Mouse (Mus musculus) monocyte, adult 5-6 weeks (primary cell): ENCODE measurements around the gene Kdm5a. TPM values are rescaled to one million over a fixed set of nuclear protein-coding genes. Genes with fewer than 3 reads are reported as not detected.
A peak's percentile ranks its signal among the peaks of the same experiment; 100 is the strongest.

Experiments used
- ATAC-seq: fragments of 153-309, 156-312 bp; replicated peaks from 2 replicates; pipeline ENCODE4 v1.8.0; 2017; ENCODE audit warnings: mild to moderate bottlenecking; ENCODE audit not compliant: low TSS enrichment, insufficient number of reproducible peaks, severe bottlenecking, poor library complexity, low FRiP score
- total RNA-seq: library from RNA; stranded (forward); fragments of 200-1000, 200-491, 200-594 nt; gene quantifications from 3 replicates; pipeline ENCODE4 v1.2.3, GENCODE M21; 2017

Gene Kdm5a
- total RNA-seq, 1 experiment from 2014 or later = 256 TPM

GRCm38 (mm10) chr6:120466609-120467329 lies 102.8 kb downstream of the Kdm5a start:
- peak; percentile 24 for ATAC-seq

GRCm38 (mm10) chr6:120468259-120468658 lies 104.3 kb downstream of the Kdm5a start:
- no peak for ATAC-seq

DNA sequence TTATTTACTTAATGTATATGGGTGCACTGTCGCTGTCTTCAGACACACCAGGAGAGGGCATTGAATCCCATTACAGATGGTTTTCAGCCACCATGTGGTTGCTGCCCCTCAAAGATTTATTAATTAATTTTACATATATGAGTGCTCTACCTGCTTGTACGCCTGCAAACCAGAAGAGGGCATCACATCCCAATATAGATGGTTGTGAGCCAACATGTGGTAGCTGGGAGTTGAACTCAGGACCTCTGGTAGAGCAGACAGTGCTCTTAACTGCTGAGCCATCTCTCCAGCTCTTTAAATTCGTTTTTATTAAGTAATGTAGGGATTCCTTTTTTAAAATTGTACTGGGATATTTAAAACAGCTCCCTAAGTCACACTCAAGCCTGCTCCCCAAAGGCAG lies 105.3 kb downstream of the Kdm5a start:
- ATAC-seq = no peak

DNA sequence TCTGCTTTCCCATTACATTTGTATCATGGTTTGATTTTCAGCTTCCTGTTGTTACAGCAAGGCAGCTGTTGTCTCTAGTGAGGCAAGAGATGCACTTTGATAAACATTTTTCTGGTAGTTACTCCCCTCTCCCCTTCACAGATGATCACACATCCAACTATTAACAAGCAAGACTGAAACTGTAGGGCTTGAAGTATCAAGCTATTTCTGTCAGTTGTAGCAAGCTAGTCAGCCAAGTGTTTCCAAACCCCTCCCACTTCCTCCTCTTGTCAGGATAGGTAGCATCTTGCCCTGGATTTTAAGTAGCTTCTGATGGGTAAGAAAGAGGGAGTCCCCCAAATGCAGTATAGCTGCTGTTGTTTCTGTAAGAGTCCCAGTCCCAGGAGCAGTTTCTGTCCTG lies 105.8 kb downstream of the Kdm5a start:
- ATAC-seq = 0 out of 2 replicates have a peak, but pooled peaks have one; percentile 1

- peak; percentile 41 for ATAC-seq
Observed at GRCm38 (mm10) chr6:120470666-120471065, 106.7 kb downstream of the Kdm5a start.

GRCm38 (mm10) chr6:120471991-120472441 lies 108.1 kb downstream of the Kdm5a start:
- peak; percentile 46 for ATAC-seq

GRCm38 (mm10) chr6:120472455-120473140 lies 108.7 kb downstream of the Kdm5a start:
- no peak for ATAC-seq

DNA sequence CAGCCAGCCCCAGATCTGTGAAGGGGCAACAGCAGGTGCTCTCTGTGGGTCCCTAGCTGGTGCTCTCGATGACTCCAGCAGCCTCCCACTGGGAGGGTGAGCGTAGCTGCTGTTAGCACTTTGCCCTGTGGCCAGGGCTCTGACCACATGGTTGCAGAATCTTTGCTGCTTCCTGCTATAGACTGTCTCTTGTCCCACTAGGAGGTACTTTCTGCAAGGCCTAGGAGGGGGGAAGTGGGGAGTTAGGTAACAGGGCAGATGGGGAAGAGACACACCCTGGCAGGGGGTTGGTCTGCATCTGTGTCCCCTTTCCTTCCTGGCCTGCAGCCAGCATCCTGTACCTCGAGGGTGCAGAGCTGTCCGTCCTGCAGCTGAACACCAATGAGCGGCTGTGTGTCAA lies 109.5 kb downstream of the Kdm5a start:
- peak; percentile 64 for ATAC-seq

DNA sequence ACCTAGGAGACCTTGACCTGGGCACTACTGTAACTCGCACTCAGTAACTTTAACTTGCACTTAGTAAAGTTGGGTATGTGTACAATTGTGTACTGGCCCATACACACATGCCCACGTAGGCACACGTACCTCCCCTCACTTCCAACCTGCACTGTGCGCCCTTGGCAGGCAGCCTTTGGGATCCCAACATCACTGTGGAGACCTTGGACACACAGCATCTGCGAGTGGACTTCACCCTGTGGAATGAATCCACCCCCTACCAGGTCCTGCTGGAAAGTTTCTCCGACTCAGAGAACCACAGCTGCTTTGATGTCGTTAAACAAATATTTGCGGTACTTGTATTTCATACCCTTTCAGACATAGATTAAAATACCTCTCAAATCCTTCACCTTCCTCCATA lies 111.4 kb downstream of the Kdm5a start:
- ATAC-seq = no peak

GRCm38 (mm10) chr6:120479302-120479701 lies 115.4 kb downstream of the Kdm5a start:
- ATAC-seq = peak; percentile 72

- no peak for ATAC-seq
Observed at GRCm38 (mm10) chr6:120480361-120480760, 116.4 kb downstream of the Kdm5a start.

GRCm38 (mm10) chr6:120481538-120481937 lies 117.6 kb downstream of the Kdm5a start:
- peak; percentile 6; the same call in 1 of the 2 replicates for ATAC-seq

DNA sequence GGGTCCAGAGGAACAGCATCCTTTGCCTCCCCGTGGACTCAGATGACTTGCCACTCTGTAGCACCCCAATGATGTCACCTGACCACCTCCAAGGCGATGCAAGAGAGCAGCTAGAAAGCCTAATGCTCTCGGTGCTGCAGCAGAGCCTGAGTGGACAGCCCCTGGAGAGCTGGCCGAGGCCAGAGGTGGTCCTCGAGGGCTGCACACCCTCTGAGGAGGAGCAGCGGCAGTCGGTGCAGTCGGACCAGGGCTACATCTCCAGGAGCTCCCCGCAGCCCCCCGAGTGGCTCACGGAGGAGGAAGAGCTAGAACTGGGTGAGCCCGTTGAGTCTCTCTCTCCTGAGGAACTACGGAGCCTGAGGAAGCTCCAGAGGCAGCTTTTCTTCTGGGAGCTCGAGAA lies 118.1 kb downstream of the Kdm5a start:
- ATAC-seq = no peak

DNA sequence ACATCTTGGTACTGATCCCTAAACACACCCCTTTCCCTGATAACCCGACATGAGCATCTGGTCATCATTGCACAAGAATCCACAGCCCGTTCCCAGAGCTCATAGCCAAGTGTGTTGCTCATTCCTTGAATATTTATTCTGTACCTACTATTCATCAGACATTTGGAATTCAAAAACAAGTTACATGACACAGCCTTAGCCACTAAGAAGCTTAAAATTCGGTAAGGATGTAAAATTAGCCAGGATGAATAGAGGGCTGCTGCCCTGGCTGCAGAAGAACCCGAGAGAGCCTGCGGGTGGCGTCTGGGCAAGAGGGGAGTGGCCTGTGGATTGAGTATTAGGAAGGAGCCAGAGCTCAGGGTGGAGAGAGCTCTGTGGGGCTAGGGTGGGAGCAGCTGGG lies 118.8 kb downstream of the Kdm5a start:
- no peak for ATAC-seq

DNA sequence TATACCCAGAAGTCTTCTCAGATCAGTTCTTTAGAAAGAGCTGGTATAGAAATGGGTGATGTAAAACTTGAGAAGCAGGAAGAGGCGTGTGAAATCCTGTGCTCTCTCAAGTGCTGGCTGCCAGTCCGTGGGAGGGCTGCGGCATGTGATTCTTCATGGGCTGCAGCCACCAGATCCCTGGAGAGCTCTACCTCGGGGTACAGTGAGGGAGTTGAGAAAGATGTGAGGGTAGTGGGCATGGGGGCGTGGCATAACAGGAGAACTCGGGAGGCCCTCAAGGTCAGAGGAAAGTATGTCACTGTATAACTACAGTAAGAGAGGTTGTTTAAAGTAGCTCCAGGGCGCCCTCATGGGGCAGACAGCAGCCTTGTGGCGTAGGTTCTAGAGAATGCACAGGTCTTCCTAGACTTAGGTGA lies 119.3 kb downstream of the Kdm5a start:
- peak; percentile 11 for ATAC-seq

GRCm38 (mm10) chr6:120485038-120485437 lies 121.1 kb downstream of the Kdm5a start:
- ATAC-seq = no peak

DNA sequence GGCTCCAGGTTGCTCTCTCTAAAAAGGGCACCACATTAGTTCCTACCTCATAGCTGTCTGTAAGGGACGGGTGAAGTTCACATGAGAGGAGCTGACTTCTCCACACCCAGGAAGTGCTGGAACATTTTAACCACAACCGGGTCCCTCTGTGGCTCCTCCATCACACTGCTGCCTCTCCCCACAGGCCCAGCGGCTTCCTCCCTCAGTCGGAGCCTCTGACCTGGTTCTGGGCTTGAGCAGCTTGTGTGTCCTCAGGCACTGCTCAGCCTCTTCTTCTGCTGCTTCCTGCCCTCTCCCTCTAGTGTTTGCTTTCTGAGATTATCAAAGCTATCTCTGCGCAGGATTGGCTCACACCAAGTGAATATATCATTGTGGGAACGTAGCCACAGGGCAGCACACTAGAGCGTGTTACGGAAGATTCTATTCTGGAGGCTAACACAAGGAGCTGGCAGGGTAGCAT lies 122.2 kb downstream of the Kdm5a start:
- ATAC-seq = peak; percentile 47

DNA sequence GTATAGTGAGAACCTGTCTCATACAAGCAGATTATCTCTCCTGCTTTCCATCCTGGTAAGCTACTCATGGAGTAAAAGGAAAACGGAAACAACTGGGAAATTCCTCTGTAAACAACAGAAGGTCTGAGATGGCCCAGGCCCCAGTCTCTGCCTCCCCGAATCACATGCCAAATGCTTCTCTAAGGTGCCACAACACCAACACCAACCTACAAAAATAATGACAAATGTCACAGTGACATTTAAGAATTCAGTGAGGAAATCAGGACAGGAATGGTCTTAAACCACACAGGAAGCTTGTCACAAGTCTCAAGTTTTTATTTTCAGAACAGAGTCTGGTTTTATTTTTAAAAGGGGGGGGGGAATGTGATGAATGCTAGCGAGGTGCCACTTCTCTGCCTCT lies 124.7 kb downstream of the Kdm5a start:
- ATAC-seq = peak; percentile 18; the same call in 1 of the 2 replicates

DNA sequence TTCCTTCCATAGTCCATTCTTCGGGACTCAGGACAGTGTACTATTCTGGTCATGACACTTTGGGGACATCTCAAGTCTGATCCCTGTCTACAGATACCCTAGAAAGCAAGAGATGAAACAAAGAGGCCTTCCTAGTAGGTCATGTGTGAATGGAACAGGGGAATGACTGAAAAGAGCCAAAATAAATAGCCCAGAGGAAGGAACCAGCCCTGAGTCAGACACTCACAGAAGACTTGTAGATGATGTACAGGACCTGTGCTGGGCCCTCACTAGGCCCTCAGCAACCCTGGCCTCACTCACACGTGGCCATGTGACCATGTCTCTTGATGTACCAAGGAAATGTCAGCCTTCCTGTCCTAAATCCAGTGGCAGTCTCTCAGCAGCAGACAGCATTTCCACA lies 125.5 kb downstream of the Kdm5a start:
- no peak for ATAC-seq

GRCm38 (mm10) chr6:120491064-120491463 lies 127.1 kb downstream of the Kdm5a start:
- no peak for ATAC-seq
